Mouse (Mus musculus): ENCODE measurements at regions not wholly inside any gene's neighbourhood (a gene's known extent, or its start where the extent isn't known, plus 50 kb on each side); places are given as distances from the start of the nearest gene placed in this dataset.

GRCm38 (mm10) chr7:51347521-51347920, 163.3 kb upstream of the Ano5 start:
- no peak overlapping the region for H3K27ac ChIP-seq (ENCODE audit: low read length)
- no peak overlapping the region for H3K9ac ChIP-seq (ENCODE audit: low read depth, low read length)
- no peaks in the 10 kb centered on the region for H3K4me1 ChIP-seq (ENCODE audit: control insufficient read depth, insufficient read depth, low read length)
- H3K4me3 ChIP-seq (ENCODE audit: low read depth, low read length) = no peak overlapping the region
- no peaks in the 10 kb centered on the region for H3K9me3 ChIP-seq (replicated peaks; ENCODE audit: control insufficient read depth, low read length, poor library complexity, severe bottlenecking)
- no peaks in the 10 kb centered on the region for H3K27me3 ChIP-seq (ENCODE audit: control insufficient read depth, insufficient read depth, low read depth, low read length)
- no peak overlapping the region for H3K4me2 ChIP-seq (ENCODE audit: low read length)
- no peaks in the 10 kb centered on the region for H3K36me3 ChIP-seq (ENCODE audit: control insufficient read depth, insufficient read depth, low read length)
- no peak for ATAC-seq
- WGBS = 92% methylated on average over 3 of the region's 3 CpGs

GRCm38 (mm10) chr7:51360134-51360533, 150.7 kb upstream of the Ano5 start:
- H3K27me3 ChIP-seq (ENCODE audit: control insufficient read depth, insufficient read depth, low read depth, low read length) = no peaks in the 10 kb centered on the region
- WGBS = 86% methylated on average over 3 of the region's 3 CpGs
- H3K4me2 ChIP-seq (ENCODE audit: low read length) = no peak overlapping the region
- H3K4me1 ChIP-seq (ENCODE audit: control insufficient read depth, insufficient read depth, low read length) = no peaks in the 10 kb centered on the region
- no peak overlapping the region for H3K27ac ChIP-seq (ENCODE audit: low read length)
- H3K9ac ChIP-seq (ENCODE audit: low read depth, low read length) = no peak overlapping the region
- no peak for ATAC-seq
- no peaks in the 10 kb centered on the region for H3K9me3 ChIP-seq (replicated peaks; ENCODE audit: control insufficient read depth, low read length, poor library complexity, severe bottlenecking)
- H3K36me3 ChIP-seq (ENCODE audit: control insufficient read depth, insufficient read depth, low read length) = no peaks in the 10 kb centered on the region
- H3K4me3 ChIP-seq (ENCODE audit: low read depth, low read length) = no peak overlapping the region

GRCm38 (mm10) chr7:51377584-51377983, 133.2 kb upstream of the Ano5 start:
- Histone ChIP-seq H3K27me3 (ENCODE audit: control insufficient read depth, insufficient read depth, low read depth, low read length) (no peaks in the 10 kb centered on the region), H3K4me3 (ENCODE audit: low read depth, low read length) (no peak overlapping the region), H3K4me2 (ENCODE audit: low read length) (no peak overlapping the region), H3K36me3 (ENCODE audit: control insufficient read depth, insufficient read depth, low read length) (no peaks in the 10 kb centered on the region), H3K4me1 (ENCODE audit: control insufficient read depth, insufficient read depth, low read length) (no peaks in the 10 kb centered on the region), H3K9me3 (replicated peaks; ENCODE audit: control insufficient read depth, low read length, poor library complexity, severe bottlenecking) (no peaks in the 10 kb centered on the region), H3K9ac (ENCODE audit: low read depth, low read length) (no peak overlapping the region), H3K27ac (ENCODE audit: low read length) (no peak overlapping the region)
- WGBS = 79% methylated on average over 1 of the region's 1 CpGs
- ATAC-seq = no peak

Measured in midbrain, embryonic 16.5 days (tissue).